Comparison of ENCODE assay signal across 16 mouse cellular contexts in the genomic region with DNA sequence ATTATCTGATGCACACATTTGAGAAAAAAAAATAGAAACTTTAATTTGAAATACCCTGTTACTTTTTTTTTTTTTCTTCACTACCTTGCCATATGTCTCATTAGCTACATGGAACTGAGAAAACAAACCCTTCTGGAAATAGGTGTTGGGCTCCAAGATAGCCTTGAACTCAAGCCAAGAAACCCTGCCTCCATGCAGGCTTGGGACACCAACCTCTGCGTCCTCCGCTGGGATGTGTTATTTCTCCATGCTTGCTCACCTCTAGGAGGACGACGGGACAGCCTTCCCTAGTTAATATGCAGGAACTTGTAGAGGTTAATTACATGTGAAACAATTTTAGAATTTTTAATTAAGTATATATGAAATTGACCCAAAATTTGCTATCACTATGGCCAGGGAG.
DNase-seq lines count a peak whose midpoint lies in the region; TF ChIP-seq lines count a peak whose summit lies in the region.
"Had no signal": no experiment of that assay in that cellular context is flagged by ENCODE, and none has a peak within 500 bp of the region (broad histone marks: within the 10 kb centered on the region; RNA-seq: fewer than 3 reads in every experiment).

No protein-coding gene starts in this region.

- TF ChIP-seq POLR2A in brain, embryonic 14.5 days (IDR thresholded peaks at IDR 0.05; ENCODE audit: borderline replicate concordance, extremely low read depth, insufficient read depth, insufficient read length, poor library complexity, severe bottlenecking): no peak

- no peak overlapping the region for H3K4me3 ChIP-seq in layer of hippocampus, adult 2 months
- H3K4me3 ChIP-seq: embryonic facial prominence, embryonic 12.5 days; forebrain, embryonic 12.5 days; heart, embryonic 15.5 days; hindbrain, embryonic 13.5 days had no signal

- peak; percentile 41 for DNase-seq in adrenal gland, postnatal 14 days
- no peak for DNase-seq in adrenal gland, adult 18-20 months (ENCODE audit: low spot score in 2 of 2)
- peak; percentile 4 to 13 for DNase-seq in cerebellum, postnatal 36 days
- DNase-seq in cerebellum, adult 11-12 months: no peak
- DNase-seq in layer of hippocampus, adult 2 months (ENCODE audit: low spot score in 2 of 2): no peak
- no peak for DNase-seq in layer of hippocampus, postnatal 36 days
- peak; percentile 44 for DNase-seq in brain, embryonic 14.5 days (ENCODE audit: low read depth)
- DNase-seq: cerebellum, adult 9-11 months; gastrocnemius, postnatal 36 days; heart, postnatal 14 days; kidney, adult 11 months had no signal

- no peak overlapping the region for H3K27ac ChIP-seq in layer of hippocampus, adult 2 months
- H3K27ac ChIP-seq: embryonic facial prominence, embryonic 12.5 days; forebrain, embryonic 12.5 days; heart, embryonic 15.5 days; hindbrain, embryonic 13.5 days; hindbrain, postnatal 0 days had no signal

- TF ChIP-seq CTCF in layer of hippocampus, adult 2 months (conservative IDR thresholded peaks at IDR 0.05): peak; percentile 26
- no peak for TF ChIP-seq CTCF in brain, embryonic 14.5 days (IDR thresholded peaks at IDR 0.05; ENCODE audit: borderline replicate concordance, extremely low read depth, insufficient read depth, insufficient read length)

Comparison
In these comparisons a context has a peak if more than half of its experiments do, and no peak if none do; other contexts are left out.
1. DNase-seq: peak in adrenal gland, postnatal 14 days (single experiment), cerebellum, postnatal 36 days (2 of 2) and brain, embryonic 14.5 days (single experiment); none in adrenal gland, adult 18-20 months (0 of 2), cerebellum, adult 11-12 months (single experiment), layer of hippocampus, adult 2 months (0 of 2) and layer of hippocampus, postnatal 36 days (0 of 2).